Mouse (Mus musculus): ENCODE measurements around the gene Zbtb11.

DNA sequence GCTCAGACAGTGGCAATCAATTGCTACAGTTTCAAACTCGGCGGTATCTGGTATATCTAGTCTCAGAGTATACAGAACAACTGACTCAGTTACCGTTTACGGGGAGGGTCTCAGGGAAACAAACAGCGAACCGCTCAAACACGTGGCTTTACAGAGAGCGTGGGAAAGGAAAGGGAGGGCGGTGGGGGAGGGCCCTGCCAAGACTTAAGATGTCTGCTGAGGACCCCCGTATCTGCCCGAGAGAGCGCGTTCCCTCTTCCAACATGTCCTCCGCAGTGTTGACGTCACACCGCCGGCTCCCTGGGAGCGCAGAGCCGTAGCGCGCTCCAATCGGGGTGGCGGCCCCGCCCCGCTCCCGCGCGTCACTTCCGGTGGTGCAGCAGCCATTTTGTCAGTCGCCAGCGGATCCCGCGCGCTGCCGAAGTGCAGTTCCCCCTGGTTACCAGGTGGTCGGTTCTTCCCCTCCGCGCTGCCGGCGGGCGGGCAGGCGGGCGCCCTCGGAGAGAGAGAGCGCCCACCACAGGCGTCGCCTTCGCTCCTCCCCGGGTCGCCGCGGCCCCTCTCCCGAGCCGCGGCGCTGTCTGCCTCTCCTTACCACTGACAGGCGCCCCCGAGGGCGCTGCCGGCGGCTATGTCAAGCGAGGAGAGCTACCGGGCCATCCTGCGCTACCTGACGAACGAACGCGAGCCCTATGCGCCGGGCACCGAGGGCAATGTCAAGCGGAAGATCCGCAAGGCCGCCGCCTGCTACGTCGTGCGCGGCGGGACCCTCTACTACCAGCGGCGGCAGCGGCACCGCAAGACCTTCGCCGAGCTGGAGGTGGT is at the start of gene Zbtb11:
- TF ChIP-seq CTCF (IDR thresholded peaks at IDR 0.05; ENCODE audit: borderline replicate concordance, control insufficient read depth, extremely low read depth, insufficient read depth, low read length, poor library complexity): peak; percentile 54; the same call in 1 of the 2 replicates
- TF ChIP-seq POLR2A (IDR thresholded peaks at IDR 0.05; ENCODE audit: control insufficient read depth, extremely low read depth, insufficient read depth, low read length, poor library complexity): peak; percentile 83

Measured in thymus, adult 2 months (tissue).